Mouse (Mus musculus) embryonic facial prominence, embryonic 14.5 days (tissue): ENCODE measurements around the gene Tbc1d1. TPM values are rescaled to one million over a fixed set of nuclear protein-coding genes. Genes with fewer than 3 reads are reported as not detected.

Experiments
- ATAC-seq: fragments of 200-750 bp; cut with Nextera tagmentation; 2 replicates; pipeline ENCODE4 v1.8.0; 2017; ENCODE audit warnings: low read depth, moderate number of reproducible peaks, moderate TSS enrichment
- DNase-seq: peaks from one replicate; pipeline ENCODE4 v3.0.0-alpha.2; 2015; ENCODE audit warnings: low spot score
- H3K27ac ChIP-seq: fragments of 300-500 bp; sonication (generic); replicated peaks from 2 replicates; pipeline ENCODE4 v1.5.1; 2014; ENCODE audit warnings: low read depth, mild to moderate bottlenecking, low read length, moderate library complexity
- H3K27me3 ChIP-seq: fragments of 300-500 bp; sonication (generic); replicated peaks from 2 replicates; pipeline ENCODE4 v1.6.1; 2014; ENCODE audit warnings: low read length; ENCODE audit not compliant: control insufficient read depth, insufficient read depth
- H3K36me3 ChIP-seq: fragments of 300-500 bp; sonication (generic); 2 replicates; pipeline ENCODE4 v1.6.1; 2014; ENCODE audit warnings: low read length, mixed read lengths; ENCODE audit not compliant: control insufficient read depth, insufficient read depth
- H3K4me1 ChIP-seq: fragments of 300-500 bp; sonication (generic); 2 replicates; pipeline ENCODE4 v1.6.1; 2014; ENCODE audit warnings: antibody characterized with exemption, low read length; ENCODE audit not compliant: control insufficient read depth, insufficient read depth
- H3K4me2 ChIP-seq: fragments of 300-500 bp; sonication (generic); 2 replicates; pipeline ENCODE4 v1.6.1; 2014; ENCODE audit warnings: low read depth, mild to moderate bottlenecking, low read length, moderate library complexity, mixed read lengths
- H3K4me3 ChIP-seq: fragments of 300-500 bp; sonication (generic); 2 replicates; pipeline ENCODE4 v1.5.1; 2014; ENCODE audit warnings: low read depth, mild to moderate bottlenecking, low read length
- H3K9ac ChIP-seq: fragments of 300-500 bp; sonication (generic); 2 replicates; pipeline ENCODE4 v1.6.1; 2014; ENCODE audit warnings: low read depth, mild to moderate bottlenecking, low read length, moderate library complexity, mixed read lengths
- H3K9me3 ChIP-seq: fragments of 300-500 bp; sonication (generic); 2 replicates; pipeline ENCODE4 v1.6.1; 2016; ENCODE audit warnings: low read length; ENCODE audit not compliant: control insufficient read depth
- WGBS: fragments of 180-500 bp; shearing (Covaris S2); extraction: QIAGEN DNeasy Blood & Tissue Kit; methylation state at CpG from one replicate; pipeline ENCODE4 v1.1.7; 2014; 5-methylcytosine and 5-hydroxymethylcytosine counted together
- polyA plus RNA-seq: library from polyadenylated mRNA; unstranded; fragments of >200 nt; fragmentation: Nextera tagmentation; extraction: Ambion mirVana; gene quantifications from 2 replicates; pipeline ENCODE4 v1.2.1, GENCODE M21; 2014

The Tbc1d1 gene
- polyA plus RNA-seq, 1 experiment from 2014 or later = 19.1 TPM

DNA sequence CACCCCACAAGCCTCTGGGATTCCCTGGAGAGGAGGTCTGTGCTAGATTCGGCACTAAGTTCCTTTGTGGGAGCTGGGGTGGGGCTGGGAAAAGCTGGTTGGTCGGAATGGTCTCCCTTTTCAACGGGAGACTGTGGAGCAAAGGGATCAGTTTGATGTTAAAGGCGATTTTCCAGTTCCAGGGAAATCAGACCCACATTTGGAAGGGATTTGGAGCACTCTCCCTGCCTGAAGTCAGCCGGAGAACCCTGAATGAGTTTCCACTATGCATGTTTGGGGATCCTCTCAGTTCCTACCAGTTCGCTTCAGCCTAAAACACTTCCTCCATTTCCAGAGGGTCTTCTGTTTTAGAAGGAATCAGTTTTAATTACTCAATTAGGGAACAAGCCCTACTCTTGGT lies 228.4 kb downstream of the Tbc1d1 start:
- Histone ChIP-seq H3K4me2 (no peak overlapping the region), H3K36me3 (no peaks in the 10 kb centered on the region), H3K27ac (0 out of 2 replicates have a peak overlapping the region, but pooled peaks have one; percentile 30), H3K4me1 (peaks cover 35% of the 10 kb centered on the region), H3K9ac (no peak overlapping the region), H3K9me3 (no peaks in the 10 kb centered on the region), H3K4me3 (no peak overlapping the region), H3K27me3 (no peaks in the 10 kb centered on the region)
- 30% methylated on average over 6 of the region's 6 CpGs for WGBS
- ATAC-seq (no peak), DNase-seq (peak; percentile 54)

DNA sequence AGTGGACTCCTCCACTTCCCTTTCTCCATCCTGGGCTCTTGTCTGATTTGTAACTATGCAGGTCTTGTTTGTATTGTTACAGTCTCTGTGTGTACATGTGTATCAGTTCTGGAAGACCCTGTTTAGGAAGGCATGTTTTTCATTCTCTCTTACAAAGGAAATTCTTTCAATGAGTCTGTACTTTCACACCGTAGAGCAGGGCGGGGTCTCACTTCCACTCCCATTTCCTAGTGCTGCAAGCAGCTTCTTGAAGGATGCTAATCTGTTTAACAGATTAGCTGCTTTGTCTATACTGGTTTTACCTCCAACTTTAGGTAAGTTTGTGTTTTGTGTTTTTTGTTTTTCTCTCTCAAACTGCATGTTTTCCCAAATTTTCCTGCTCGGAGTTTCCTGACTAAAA lies 230.9 kb downstream of the Tbc1d1 start:
- whole genome bisulfite sequencing = 69% methylated on average over 3 of the region's 3 CpGs
- Histone ChIP-seq H3K9me3 (no peaks in the 10 kb centered on the region), H3K4me2 (no peak overlapping the region), H3K27ac (no peak overlapping the region), H3K27me3 (no peaks in the 10 kb centered on the region), H3K36me3 (no peaks in the 10 kb centered on the region), H3K4me1 (peaks cover 21% of the 10 kb centered on the region), H3K4me3 (no peak overlapping the region), H3K9ac (no peak overlapping the region)
- no peak for ATAC-seq
- no peak for DNase-seq

DNA sequence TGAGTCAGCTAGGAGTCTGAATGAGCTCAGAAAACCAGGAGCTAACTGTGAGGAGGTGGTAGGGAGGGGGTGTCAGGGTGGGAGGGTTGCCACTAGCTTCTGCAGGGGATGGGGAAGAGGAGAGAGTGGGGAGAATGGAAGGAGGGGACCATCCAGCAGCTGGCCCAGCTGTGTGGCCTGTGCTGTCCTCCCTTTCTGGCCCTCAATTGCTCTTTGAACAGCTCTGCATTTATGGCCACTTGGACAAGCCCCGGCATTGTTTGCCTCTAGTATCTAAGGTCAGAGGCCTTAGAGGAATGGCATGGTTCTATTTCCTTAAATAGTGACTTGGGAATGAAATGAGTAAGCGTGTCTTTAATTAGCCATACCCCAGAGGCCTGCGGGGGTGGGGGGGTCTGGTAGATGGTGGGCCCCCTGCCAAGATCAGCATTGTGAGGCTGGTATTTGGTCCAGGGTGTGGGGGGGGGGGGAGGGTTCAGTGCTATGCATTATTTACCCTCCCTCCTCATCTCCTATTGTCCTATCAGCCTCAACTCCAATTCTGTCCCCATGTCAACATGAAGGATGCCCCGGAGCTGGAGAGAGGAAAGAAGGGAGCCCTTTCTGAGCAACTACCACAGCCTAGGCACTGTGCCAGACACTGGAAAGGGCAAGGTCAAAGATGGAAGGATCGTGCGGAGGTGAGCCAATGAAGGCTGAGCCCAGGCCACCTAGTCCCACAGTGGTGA lies 233.3 kb downstream of the Tbc1d1 start:
- 21% methylated on average over 6 of the region's 6 CpGs for WGBS
- no peaks in the 10 kb centered on the region for H3K9me3 ChIP-seq

DNA sequence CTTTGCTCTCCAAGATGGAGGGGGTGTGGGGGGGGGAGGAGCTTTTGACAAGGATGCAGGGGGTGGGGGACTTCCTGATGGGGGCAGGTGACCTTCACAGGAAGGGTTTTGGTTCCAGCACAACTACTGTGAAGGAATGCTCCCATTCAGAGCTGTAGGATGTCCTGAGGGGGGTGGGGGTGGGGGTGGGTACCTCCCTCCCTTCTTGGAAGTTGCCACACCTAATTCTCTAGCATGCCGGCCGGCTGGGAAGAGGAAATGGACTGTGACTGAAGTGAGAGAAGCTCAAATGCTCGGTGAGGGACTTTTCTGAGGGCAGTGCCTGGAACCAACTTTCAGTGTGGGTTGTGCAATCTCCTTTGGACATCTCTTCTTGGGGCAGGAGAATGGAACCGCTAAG lies 235.2 kb downstream of the Tbc1d1 start:
- H3K27me3 ChIP-seq = no peaks in the 10 kb centered on the region
- no peak overlapping the region for H3K27ac ChIP-seq
- H3K9ac ChIP-seq = no peak overlapping the region
- no peaks in the 10 kb centered on the region for H3K9me3 ChIP-seq
- ATAC-seq (no peak), DNase-seq (no peak)
- H3K4me1 ChIP-seq = peaks cover 8% of the 10 kb centered on the region
- no peak overlapping the region for H3K4me2 ChIP-seq
- WGBS = 29% methylated on average over 4 of the region's 4 CpGs
- no peaks in the 10 kb centered on the region for H3K36me3 ChIP-seq
- H3K4me3 ChIP-seq = no peak overlapping the region

More for the DNA sequence above, 233.3 kb downstream of the Tbc1d1 start:
- H3K4me2 ChIP-seq = no peak overlapping the region
- no peak overlapping the region for H3K4me3 ChIP-seq
- no peak overlapping the region for H3K9ac ChIP-seq
- no peaks in the 10 kb centered on the region for H3K36me3 ChIP-seq
- ATAC-seq (peak; percentile 51), DNase-seq (peak; percentile 71)
- no peaks in the 10 kb centered on the region for H3K27me3 ChIP-seq
- 0 out of 2 replicates have a peak overlapping the region, but pooled peaks have one; percentile 3 for H3K27ac ChIP-seq
- peaks cover 12% of the 10 kb centered on the region for H3K4me1 ChIP-seq

DNA sequence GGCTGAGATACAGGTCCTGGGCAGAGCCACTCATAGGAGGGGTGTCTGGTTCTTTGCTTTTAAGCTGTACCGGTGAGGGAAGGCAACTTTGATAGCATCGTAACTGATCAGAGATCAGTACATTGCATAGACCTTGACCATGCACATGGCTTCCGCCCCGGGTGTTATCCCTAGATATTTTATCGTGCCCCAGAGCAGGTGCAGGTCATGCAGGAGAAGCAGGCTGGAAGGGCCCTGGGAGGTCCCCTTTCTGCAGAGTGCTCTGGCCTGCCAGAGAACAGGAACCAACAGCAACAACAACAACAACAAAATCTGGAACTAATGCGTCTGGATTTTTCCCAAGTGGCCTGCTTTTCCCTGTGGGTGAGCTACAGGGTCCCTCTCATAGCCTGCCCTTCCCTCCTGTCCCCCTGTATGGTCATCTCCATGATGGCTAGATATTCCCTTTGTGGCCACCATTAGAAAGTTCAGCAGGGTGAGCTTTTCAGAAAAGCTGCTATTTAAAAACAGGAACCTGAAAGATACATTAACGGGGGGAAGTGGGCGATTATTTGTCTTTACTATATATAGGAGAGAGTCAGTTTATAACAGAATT lies 236.4 kb downstream of the Tbc1d1 start:
- DNase-seq = no peak
- no peak overlapping the region for H3K4me2 ChIP-seq

DNA sequence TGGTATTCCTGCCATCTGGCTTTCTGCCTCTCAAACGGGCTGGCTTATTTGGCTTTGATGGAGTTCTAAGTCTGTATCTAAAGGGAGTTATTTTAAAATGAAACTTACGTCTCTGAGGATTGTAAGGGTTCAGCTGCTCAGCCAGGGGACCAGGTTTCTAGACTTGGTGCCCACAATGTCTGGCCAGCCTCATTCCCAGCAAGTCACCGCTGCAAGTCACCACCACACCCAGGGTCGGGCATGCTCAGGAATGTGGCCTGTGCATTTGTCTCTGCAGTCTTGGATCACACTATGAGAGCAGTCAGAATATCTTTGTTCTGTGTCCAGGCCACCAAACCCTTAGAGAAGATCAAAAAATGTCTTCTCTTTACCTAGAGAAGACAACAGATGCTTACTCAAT lies 237.4 kb downstream of the Tbc1d1 start:
- Histone ChIP-seq H3K9me3 (no peaks in the 10 kb centered on the region), H3K4me2 (no peak overlapping the region), H3K36me3 (no peaks in the 10 kb centered on the region), H3K4me3 (no peak overlapping the region), H3K27ac (no peak overlapping the region), H3K9ac (no peak overlapping the region), H3K4me1 (peaks cover 8% of the 10 kb centered on the region), H3K27me3 (no peaks in the 10 kb centered on the region)
- DNase-seq (no peak), ATAC-seq (no peak)
- 72% methylated on average over 4 of the region's 4 CpGs for WGBS

More for the DNA sequence above, 236.4 kb downstream of the Tbc1d1 start:
- Histone ChIP-seq H3K4me3 (no peak overlapping the region), H3K4me1 (peaks cover 8% of the 10 kb centered on the region), H3K27ac (no peak overlapping the region), H3K36me3 (no peaks in the 10 kb centered on the region), H3K9me3 (no peaks in the 10 kb centered on the region), H3K9ac (no peak overlapping the region), H3K27me3 (no peaks in the 10 kb centered on the region)
- ATAC-seq = no peak
- WGBS = 83% methylated on average over 8 of the region's 8 CpGs

DNA sequence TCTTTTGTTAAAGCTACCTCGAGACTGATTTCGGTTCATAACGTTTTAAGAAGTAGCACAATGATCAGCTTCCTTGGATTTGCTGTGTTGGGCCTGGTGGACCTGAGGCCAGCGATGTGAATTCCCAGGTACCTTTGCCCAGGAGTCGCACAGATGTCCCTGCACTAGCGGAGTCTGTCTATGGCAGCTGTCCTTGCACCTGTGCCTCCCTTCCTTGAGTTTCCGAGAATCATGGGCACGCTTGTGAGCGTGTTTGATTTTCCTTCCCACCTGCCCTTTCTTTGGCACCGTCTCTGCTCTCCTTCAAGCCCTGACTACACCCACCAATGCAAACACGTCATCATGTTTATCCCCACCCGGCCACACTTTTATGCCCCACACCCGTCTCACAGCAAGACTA lies 242.1 kb downstream of the Tbc1d1 start:
- 86% methylated on average over 13 of the region's 13 CpGs for WGBS
- Histone ChIP-seq H3K4me2 (no peak overlapping the region), H3K9me3 (no peaks in the 10 kb centered on the region), H3K4me1 (no peaks in the 10 kb centered on the region), H3K27me3 (no peaks in the 10 kb centered on the region), H3K4me3 (no peak overlapping the region), H3K27ac (no peak overlapping the region), H3K9ac (no peak overlapping the region), H3K36me3 (no peaks in the 10 kb centered on the region)
- DNase-seq (no peak), ATAC-seq (no peak)

DNA sequence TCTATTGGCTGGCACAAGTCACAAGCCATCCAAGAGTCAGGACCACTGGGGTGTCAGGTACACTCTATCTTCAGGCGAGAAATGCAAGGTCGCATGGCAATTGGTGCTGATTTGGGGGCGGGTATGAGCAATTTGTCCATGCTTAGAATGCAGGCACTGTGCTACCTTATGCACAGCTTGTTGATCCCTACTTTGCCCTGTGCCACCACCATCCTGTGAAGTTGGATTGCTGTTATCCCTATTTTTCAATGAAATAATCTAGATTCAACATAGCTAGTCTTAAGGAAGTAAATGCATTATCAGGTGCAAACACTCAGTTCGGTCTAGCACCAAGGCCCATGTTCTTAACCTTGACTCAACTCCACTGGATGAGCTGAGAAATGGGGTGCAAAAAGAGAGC lies 244.6 kb downstream of the Tbc1d1 start:
- DNase-seq (no peak), ATAC-seq (no peak)
- Histone ChIP-seq H3K27ac (no peak overlapping the region), H3K36me3 (no peaks in the 10 kb centered on the region), H3K4me3 (no peak overlapping the region), H3K27me3 (no peaks in the 10 kb centered on the region), H3K9me3 (no peaks in the 10 kb centered on the region), H3K4me2 (no peak overlapping the region), H3K9ac (no peak overlapping the region), H3K4me1 (no peaks in the 10 kb centered on the region)
- 85% methylated on average over 4 of the region's 4 CpGs for WGBS
